ENCODE assay signal across 23 mouse cellular contexts in genomic region chr4:136357026-136357425, GRCm38 (mm10). TPM values are rescaled to one million over a fixed set of nuclear protein-coding genes. Genes with fewer than 3 reads are reported as not detected.
DNase-seq lines count a peak whose midpoint lies in the region; ATAC-seq lines count a peak whose summit lies in the region.
"Had no signal": no experiment of that assay in that cellular context is flagged by ENCODE, and none has a peak within 500 bp of the region (broad histone marks: within the 10 kb centered on the region; RNA-seq: fewer than 3 reads in every experiment).

No protein-coding gene starts in this region.

- H3K9ac ChIP-seq in heart, embryonic 12.5 days: no peak overlapping the region
- H3K9ac ChIP-seq in limb, embryonic 12.5 days (replicated peaks): no peak overlapping the region
- H3K9ac ChIP-seq: embryonic facial prominence, embryonic 15.5 days; forebrain, embryonic 15.5 days; heart, embryonic 15.5 days; hindbrain, embryonic 13.5 days had no signal

- peak; percentile 52 for DNase-seq in heart, adult 11 months
- no peak for DNase-seq in limb, embryonic 10.5 days (ENCODE audit: low spot score)
- peak; percentile 61 to 67 for DNase-seq in kidney, postnatal 25 days
- DNase-seq in left cerebral cortex, postnatal 10 days (ENCODE audit: extremely low spot score in 1 of 2, low spot score in 2 of 2): no peak
- DNase-seq in layer of hippocampus, postnatal 36 days: no peak
- DNase-seq: adrenal gland, adult 8-10 months; B cell, adult 2 months; cerebellum, adult 11 months; cerebellum, adult 8-10 months; cerebellum, postnatal 14 days; embryo, embryonic 11 days; gastrocnemius, postnatal 36 days; heart, adult 18-20 months; heart, postnatal 14 days had no signal

- H3K4me3 ChIP-seq in heart, embryonic 12.5 days: no peak overlapping the region
- H3K4me3 ChIP-seq in limb, embryonic 12.5 days (replicated peaks): no peak overlapping the region
- H3K4me3 ChIP-seq in limb, embryonic 10.5 days: no peak overlapping the region
- H3K4me3 ChIP-seq: embryonic facial prominence, embryonic 15.5 days; forebrain, embryonic 15.5 days; heart, embryonic 10.5 days; heart, embryonic 15.5 days; hindbrain, embryonic 13.5 days had no signal

- no peaks in the 10 kb centered on the region for H3K4me1 ChIP-seq in heart, embryonic 12.5 days (replicated peaks)
- H3K4me1 ChIP-seq in limb, embryonic 12.5 days (replicated peaks): no peaks in the 10 kb centered on the region
- no peaks in the 10 kb centered on the region for H3K4me1 ChIP-seq in limb, embryonic 10.5 days
- H3K4me1 ChIP-seq: embryonic facial prominence, embryonic 15.5 days; forebrain, embryonic 15.5 days; heart, embryonic 10.5 days; heart, embryonic 15.5 days; hindbrain, embryonic 13.5 days had no signal

- H3K4me2 ChIP-seq in heart, embryonic 12.5 days: no peak overlapping the region
- no peak overlapping the region for H3K4me2 ChIP-seq in limb, embryonic 12.5 days
- H3K4me2 ChIP-seq: embryonic facial prominence, embryonic 15.5 days; forebrain, embryonic 15.5 days; heart, embryonic 15.5 days; hindbrain, embryonic 13.5 days had no signal

- no peaks in the 10 kb centered on the region for H3K27me3 ChIP-seq in heart, embryonic 12.5 days (replicated peaks)
- no peaks in the 10 kb centered on the region for H3K27me3 ChIP-seq in limb, embryonic 12.5 days
- no peaks in the 10 kb centered on the region for H3K27me3 ChIP-seq in limb, embryonic 10.5 days (ENCODE audit: low read depth, poor library complexity, severe bottlenecking)
- H3K27me3 ChIP-seq: embryonic facial prominence, embryonic 15.5 days; forebrain, embryonic 15.5 days; heart, embryonic 15.5 days; hindbrain, embryonic 13.5 days had no signal

- intact Hi-C loops in left cerebral cortex, postnatal 10 days (cut with DNase I): no loop called here

- H3K9me3 ChIP-seq in heart, embryonic 12.5 days (replicated peaks): no peaks in the 10 kb centered on the region
- no peaks in the 10 kb centered on the region for H3K9me3 ChIP-seq in limb, embryonic 12.5 days
- no peaks in the 10 kb centered on the region for H3K9me3 ChIP-seq in limb, embryonic 10.5 days (replicated peaks)
- H3K9me3 ChIP-seq: embryonic facial prominence, embryonic 15.5 days; forebrain, embryonic 15.5 days; G1E; heart, embryonic 10.5 days; heart, embryonic 15.5 days; hindbrain, embryonic 13.5 days had no signal

- H3K36me3 ChIP-seq in heart, embryonic 12.5 days: peaks cover 81% of the 10 kb centered on the region
- peaks cover 96% of the 10 kb centered on the region for H3K36me3 ChIP-seq in limb, embryonic 12.5 days
- H3K36me3 ChIP-seq in limb, embryonic 10.5 days: peaks cover 96% of the 10 kb centered on the region

- 60% methylated on average over 6 of the region's 6 CpGs for WGBS in heart, embryonic 12.5 days
- WGBS in limb, embryonic 12.5 days: 80% methylated on average over 6 of the region's 6 CpGs
- 87% methylated on average over 6 of the region's 6 CpGs for WGBS in limb, embryonic 10.5 days

- no peak overlapping the region for H3K27ac ChIP-seq in heart, embryonic 12.5 days (ENCODE audit: poor library complexity, severe bottlenecking)
- H3K27ac ChIP-seq in limb, embryonic 12.5 days: peak overlapping the region; percentile 12; the same call in 1 of the 2 replicates
- H3K27ac ChIP-seq in limb, embryonic 10.5 days: no peak overlapping the region
- H3K27ac ChIP-seq: embryonic facial prominence, embryonic 15.5 days; forebrain, embryonic 15.5 days; heart, embryonic 10.5 days; heart, embryonic 15.5 days; hindbrain, embryonic 13.5 days had no signal

- no peak for ATAC-seq in heart, embryonic 12.5 days (ENCODE audit: insufficient number of reproducible peaks, low FRiP score)
- ATAC-seq in limb, embryonic 12.5 days (ENCODE audit: insufficient number of reproducible peaks, insufficient read depth, low FRiP score, low TSS enrichment, low read depth): no peak
- ATAC-seq: CD4-positive, CD25-positive, alpha-beta regulatory T cell, adult 4 months; forebrain, embryonic 15.5 days had no signal

RNA-seq across cellular contexts. Expression of gene Hnrnpr, which starts 46.3 kb away (rescaled TPM):
- 112 and 115 TPM in 2 replicates for polyA plus RNA-seq in heart, embryonic 12.5 days (2016; fragmentation: Nextera tagmentation; extraction: Ambion mirVana)
- polyA plus RNA-seq in limb, embryonic 12.5 days (2016; fragmentation: Nextera tagmentation; extraction: Ambion mirVana): 252 and 268 TPM in 2 replicates
- 219 and 255 TPM in 2 replicates for polyA plus RNA-seq in limb, embryonic 10.5 days (2016; fragmentation: Nextera tagmentation; extraction: Ambion mirVana)
- 100 to 1,000 TPM; 107 to 121 TPM for total RNA-seq in left cerebral cortex, postnatal 10 days (2021)
- 10 to 100 TPM; 88.7 TPM for total RNA-seq in layer of hippocampus, postnatal 36 days (2021)

Comparison
In these comparisons a context has a peak if more than half of its experiments do, and no peak if none do; other contexts are left out.
1. DNase-seq: peak in heart, adult 11 months (single experiment) and kidney, postnatal 25 days (2 of 2); none in limb, embryonic 10.5 days (single experiment), left cerebral cortex, postnatal 10 days (0 of 2) and layer of hippocampus, postnatal 36 days (0 of 2).